Mouse (Mus musculus) embryo, embryonic 10.5 days (tissue): ENCODE data around the gene Slc38a1.
A peak's percentile ranks its signal among the peaks of the same experiment; 100 is the strongest.

Experiments used
- DNase-seq: peaks from one replicate; pipeline ENCODE4 v3.0.0-alpha.2; 2015; ENCODE audit warnings: low spot score

Slc38a1 gene

DNA sequence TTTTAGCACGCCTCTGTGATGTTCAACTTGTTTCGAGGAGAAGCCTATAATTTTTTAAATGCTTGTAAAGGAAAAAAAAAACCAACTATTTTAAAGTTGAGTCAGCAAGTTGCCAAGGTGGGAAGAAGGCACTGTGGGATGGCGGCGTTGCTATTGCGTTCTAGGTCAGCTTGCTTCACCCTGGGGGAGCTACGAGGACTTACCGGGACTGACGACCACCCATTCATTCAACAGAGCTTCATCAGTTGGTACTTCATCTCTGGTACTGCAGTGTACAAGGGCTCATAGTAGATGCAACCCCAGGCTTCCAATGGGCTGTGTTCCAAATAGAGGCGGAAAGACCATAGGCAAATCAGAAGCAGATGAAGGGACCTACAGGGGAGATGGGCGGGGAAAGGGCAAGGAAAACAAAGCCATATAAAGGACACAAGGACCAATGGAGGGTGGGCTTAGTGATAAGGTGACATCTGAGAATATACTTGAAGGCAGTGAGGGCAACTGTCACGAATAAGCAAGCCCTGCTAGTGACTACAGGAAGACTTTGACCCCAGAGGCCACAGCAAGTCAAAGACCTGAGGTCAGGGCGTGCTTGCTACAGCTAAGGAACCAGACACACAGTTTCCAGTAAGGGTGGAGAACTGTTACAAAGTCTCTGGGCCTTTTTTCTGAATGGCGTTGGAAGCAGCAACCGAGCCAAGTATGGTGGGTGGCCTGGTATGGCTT is 82.0 kb downstream of the Slc38a1 start:
- no peak for DNase-seq

DNA sequence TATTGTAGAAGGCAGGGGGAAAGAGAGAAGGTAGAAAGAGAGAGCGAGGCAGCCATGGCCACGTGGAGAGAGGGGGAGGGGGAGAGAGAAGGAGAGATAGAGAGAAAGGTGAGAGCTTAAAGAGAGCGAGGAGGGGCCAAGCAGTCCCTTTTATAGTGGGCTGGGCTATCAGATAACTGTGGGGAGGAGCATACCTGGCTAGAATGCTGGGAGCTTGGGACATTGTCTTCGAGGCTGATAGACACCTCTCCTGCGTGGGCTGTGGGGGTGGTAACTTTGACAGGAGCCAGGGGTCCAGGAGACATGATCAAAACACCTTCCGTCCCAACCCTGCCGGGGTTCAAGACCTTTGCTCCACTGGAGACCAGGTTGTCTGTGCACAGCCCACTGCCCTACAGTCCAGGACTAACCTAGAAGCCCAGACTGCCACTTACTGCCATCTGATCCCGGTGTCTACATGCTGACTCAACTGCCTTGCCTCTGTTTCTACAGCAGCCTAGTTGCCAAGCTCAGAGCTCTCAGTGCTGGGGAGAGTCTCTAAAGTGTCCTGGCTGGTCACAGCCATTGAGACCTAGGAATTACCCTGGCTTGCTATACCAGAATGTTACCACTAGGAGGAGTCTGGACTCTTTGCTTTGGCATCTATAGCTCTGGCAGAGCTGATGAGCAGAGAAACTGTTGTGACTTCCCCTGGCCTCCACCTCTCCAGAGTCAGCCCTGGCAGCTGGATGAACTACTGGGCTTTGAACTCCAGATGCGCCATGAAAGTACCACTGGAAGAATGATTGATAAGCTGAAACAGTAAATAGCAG is 90.9 kb downstream of the Slc38a1 start:
- peak; percentile 91 for DNase-seq

DNA sequence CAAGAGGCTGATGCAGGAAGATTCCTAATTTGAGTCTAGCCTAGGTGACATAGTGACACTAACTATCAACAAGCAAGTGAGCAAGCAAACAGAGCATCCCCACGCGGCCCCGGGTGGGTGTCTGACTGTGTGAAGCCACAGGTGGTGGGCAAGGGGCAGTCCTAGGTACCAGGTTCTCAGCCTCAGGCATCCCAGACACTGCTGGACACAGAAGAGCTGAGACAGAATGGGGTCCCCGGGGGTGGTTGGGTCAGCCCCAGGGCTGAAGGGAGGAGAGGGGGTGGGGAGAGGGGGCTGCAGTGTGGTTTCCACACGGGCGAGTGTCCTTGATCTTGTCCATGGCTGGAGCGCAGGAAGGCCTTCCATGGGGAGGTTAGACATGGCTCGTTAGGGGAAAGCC is 91.6 kb downstream of the Slc38a1 start:
- no peak for DNase-seq

DNA sequence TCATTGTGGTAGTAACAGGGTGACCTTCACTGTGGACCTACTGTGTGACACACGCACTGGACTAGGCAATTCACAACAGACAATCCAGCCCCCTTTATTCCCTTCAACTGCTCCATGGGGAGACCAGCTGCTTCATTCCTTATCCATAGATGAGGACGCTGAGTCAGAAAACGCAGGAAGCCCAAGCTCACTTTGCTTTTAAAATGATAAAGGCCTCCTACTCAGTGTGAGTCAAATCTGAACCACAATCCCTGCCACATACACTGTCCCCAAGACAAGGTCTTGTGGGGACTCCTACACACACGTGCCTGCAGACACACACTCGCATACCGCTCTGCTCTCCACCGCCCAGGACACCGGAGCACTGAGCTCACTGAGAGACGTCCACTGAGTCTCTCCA is 94.3 kb downstream of the Slc38a1 start:
- DNase-seq, result no peak

DNA sequence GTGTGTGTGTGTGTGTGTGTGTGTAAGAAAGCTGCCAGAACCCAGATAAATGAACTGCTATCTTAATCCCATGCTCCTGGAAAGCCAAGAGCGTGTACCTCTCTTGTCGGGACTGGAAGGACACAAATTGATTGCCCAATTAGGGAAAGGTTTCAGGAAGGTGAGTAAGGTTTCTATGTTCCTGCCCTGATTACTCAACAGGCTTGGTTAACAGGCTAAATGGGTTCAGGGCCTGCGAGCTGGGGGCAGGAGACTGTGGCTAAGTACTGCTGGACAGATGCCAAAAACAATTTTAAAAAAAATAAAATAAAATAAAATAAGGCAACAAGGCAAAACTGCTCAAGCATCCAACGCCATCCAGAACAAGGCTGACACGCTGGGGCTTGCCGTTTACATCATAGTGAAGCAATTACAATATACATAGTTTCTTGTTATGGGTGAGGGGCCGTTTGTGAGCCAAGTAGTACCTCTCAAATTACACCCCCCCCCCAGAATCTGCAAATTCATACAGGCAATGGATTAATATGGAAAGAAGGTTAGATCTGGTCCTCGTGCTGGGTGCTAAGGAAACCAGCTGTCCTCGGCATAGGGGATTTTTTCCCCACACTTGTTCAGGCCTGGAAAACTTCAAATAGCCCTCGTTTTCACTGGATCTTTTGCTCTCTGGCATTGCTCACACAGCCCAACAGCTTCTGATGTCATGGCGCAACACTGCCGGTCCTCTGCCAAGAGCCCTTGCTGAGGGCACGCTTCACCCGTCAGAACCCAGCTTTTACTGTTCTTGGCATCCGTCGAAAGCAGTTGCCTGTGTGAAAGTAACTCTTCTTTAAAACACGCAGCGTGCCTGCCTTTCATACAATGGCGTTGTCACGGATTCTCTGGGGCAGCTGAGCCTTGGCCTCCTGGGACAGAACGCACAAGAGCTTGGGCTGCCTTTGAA is 95.2 kb downstream of the Slc38a1 start:
- no peak for DNase-seq

DNA sequence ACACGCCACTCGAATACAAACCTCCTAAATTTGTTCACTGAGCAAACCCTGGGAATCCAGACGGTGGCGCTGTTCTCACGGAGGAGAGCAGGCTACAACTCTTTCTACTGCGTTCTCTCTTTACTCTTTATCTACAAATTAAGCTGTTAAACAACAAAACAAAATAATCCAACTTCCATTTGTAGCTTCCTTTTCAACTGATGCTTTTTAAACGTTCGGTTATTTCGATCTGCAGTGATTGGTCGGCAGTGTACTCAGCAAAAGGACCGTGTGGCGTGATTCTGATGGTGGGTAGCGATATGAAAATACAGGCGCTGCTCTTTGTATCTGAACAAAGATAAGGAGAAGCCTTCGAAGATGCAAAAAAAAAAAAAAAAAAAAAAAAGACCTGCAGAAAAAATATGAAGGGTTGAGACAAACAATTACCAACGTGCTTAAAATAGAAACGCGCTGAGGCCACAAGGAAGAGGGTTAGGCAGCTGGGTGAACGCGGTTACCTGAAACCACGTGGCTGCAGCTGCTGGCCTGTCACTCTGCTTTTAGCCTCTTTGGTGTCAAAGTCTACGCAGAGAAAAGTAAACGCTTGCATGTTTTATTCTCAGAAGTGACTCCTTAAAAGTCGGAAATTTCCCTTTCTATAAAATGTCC is 99.4 kb downstream of the Slc38a1 start:
- DNase-seq, result peak; percentile 89

DNA sequence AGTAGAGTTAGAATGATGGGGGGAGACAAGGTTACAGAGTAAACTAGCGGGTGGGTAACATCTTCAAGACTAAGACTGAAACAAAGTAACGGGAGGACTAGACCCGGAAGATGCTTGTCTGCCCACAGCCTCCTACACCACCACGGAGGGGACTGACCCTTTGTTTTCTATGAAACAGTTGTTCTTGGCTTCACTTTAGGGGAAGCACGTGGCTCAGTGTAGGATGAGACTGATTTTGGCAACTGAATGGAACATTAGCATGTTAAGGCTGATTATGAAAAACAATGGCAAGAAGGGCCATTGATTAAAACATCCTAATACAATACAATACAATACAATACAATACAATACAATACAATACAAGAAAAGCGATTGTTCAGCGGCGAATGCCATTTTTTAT is 100.6 kb downstream of the Slc38a1 start:
- DNase-seq, result no peak

DNA sequence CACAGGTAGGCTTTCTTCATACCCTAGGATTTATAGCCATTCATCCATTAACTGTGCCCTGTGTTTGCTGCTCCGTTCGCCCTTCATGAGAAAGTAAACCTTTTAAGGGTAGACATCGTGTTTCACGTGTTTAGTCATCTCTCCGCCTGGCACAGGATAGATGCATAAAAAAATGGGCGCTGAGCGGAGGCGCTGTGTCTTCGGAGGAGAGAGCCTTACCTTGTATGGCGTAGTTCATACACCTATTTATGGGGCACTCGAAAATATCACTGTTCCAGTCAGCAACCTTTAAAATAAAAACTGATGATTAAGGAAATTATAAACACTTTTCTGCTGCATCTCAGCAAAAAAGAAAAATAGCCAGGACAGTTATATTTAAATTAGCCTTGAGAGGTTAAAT is 105.4 kb downstream of the Slc38a1 start:
- DNase-seq, result no peak

DNA sequence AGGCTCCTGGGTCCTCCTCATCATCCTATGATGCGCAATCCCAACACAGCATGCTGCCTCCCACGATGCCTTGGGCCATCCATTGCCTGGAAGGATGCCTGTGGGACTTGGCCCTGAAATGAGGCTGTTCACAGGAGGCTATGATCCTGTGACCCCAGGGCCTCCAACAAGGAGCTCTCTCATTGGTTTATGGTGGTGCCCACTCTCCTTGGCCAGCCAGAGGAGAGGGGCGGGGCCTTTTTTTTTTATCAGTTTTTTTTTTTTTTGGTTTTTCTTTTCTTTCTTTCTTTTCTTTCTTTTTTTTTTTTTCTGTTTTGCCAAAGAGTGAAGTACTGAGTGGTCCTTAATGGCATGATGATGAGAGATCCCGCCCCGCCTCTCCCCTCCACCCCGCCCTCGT is 106.3 kb downstream of the Slc38a1 start:
- no peak for DNase-seq

DNA sequence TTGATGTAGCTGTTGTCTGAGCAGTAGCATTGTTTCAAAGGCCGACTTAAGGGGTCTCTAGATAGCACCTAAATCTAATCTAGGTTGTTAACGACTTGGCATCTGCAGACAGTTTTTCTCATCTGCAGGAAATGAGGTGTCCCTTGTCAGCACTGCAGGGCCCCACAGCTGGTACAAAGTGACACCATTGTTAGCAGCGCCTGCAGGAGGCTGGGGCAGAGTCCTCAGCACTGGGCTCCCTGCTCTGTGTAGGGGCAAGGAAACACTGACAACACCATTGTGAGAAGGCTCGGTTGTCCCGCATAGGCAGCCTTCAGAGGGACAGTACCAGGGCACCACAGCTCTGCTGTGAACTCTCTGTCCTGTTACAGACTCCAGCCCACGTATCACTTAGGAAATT is 115.0 kb downstream of the Slc38a1 start:
- DNase-seq, result no peak

DNA sequence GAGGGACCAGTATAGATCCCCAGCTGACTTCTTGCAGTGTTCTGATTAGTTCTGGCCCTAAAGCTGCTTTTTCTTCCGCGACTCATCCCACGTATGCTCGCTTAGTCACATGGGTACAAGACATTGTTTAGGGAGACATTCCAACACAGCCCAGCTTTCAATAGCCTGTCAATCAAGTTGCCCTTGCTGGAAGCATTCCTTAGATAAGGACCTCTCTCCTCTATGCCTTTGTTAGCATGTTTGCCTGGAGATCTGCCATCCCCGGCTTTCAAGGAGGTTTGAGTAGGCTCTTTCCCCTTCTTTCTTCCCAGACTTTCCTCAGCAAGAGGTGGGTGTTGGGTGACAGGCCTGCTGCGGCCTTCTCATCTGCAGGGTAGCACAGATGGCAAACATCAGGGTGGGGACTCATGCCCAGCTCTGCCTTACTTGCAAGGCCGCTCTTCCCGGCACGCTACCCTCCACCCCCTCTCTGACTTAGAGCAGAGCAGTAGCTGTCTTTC is 118.4 kb downstream of the Slc38a1 start:
- DNase-seq, result peak; percentile 62
